Mouse (Mus musculus) B cell, adult 62 days (primary cell): ENCODE measurements around the gene Mus81. TPM values are rescaled to one million over a fixed set of nuclear protein-coding genes. Genes with fewer than 3 reads are reported as not detected.

Source experiments
- total RNA-seq: library from RNA; stranded (reverse); gene quantifications from 4 replicates; pipeline ENCODE4 v1.2.4, GENCODE M21; 2023

Gene Mus81
- total RNA-seq, result 29.5 to 38.4 TPM (median 36.3 TPM) in 4 replicates

DNA sequence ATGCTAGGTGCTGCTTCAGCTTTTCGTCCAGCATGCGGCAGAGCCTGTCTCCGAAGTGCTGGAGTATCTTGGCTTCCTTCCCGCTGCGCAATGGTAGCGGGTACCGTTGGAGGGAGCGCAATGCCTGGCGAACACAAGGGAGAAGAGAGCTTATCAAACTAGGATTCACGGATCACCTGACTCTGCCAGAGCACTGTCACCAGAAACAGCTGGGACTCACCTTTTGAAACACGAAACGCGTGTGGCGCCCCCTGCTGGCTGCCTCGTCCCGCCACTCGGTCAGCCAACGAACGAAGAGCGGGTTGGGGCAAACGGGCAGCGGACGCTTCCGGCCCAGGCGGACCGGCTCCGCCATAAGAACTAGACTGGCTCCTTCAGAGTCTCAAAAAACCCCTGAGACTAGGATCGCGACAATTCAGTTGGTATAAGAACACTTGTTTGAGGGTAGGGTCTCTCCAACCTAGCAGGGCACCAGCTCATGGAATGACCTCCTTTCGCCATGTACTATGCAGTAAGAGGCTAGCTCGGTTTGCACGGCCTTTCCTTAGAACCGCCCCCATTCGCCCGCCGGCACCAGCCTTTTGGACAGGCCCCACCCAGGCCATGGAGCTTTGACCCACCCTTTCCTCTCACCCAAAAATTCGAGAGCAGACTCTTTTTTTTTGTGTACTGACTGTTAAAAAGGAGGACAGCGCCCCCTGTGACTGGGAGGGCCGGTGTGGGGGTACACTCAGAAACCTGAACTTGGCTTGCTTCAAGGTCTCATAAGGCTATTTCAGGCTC is at the start of gene Mus81:
Gene Mus81 (minus strand): TSS at position 635 of the 783 bp plus-strand sequence.

DNA sequence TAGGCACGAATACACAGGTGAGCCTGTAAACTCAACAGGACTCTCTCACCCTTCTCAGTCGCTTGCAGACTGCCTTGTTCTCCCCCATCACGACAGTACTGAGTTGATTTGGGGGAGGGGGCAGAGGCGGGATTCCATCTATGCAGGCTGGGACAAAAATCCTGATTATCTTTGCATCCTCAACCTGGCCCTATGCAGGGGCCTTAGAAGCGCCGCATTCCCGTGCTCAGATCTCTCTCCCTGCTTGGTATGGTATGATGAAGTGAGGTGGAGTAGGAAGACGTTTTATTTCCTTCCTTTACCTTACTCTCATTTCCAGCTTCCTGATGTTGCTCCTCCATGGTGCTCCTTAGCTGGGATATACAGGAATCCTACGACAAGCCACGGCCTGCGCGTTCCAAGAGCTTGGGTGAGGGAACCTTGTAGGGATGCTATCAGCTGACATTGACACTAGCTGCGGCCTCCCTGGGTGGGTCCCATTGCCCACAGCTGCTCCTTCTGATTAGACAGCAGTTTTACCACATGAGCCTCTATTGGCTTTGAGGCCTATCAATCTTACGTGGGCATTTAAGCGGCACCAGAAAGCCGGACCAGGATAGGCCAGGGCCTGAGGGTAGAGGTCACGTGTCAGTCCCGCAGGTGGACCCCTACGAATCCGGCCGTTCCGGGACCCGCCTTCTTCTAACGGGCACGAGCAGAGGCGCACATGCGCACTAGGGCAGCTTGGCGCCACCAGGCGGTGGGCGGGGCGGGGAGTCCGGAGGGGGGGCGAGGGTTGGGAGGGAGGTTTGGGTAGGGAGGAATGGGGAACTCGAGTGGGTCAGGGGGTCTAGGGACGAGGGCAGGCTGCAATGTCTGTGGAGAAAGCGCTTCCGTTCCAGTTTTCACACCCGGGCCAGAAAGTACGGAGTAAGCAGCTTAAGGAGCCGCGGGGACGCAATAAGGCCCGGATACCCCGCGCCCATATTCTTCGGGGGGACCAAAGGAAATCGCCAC is 22.1 kb upstream of the Mus81 start, which contains the start of gene Snx32:
Gene Snx32 (minus strand): TSS at position 508 of the 996 bp plus-strand sequence.

DNA sequence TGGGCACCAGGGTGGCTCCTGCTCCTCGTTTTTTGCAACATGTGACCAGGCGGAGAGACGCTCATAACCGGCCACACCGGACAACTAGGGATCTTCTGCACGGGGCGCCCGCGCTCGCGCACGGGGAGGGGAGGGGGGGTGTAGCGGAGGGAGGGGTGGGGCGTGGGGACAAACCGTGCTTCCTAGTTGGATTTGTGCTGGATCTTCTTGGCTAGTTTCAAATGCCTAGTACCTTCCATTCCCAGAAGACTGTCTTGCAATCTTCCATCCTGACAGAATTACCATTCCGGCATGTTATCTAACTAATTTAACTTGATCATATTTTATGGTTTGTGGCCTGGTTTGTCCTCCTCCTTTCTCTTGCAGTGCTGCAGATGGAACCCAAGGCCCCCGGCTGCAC is 15.5 kb upstream of the Mus81 start, which contains the start of gene 1700020D05Rik:
Gene 1700020D05Rik (minus strand): TSS at position 101 of the 400 bp plus-strand sequence.

DNA sequence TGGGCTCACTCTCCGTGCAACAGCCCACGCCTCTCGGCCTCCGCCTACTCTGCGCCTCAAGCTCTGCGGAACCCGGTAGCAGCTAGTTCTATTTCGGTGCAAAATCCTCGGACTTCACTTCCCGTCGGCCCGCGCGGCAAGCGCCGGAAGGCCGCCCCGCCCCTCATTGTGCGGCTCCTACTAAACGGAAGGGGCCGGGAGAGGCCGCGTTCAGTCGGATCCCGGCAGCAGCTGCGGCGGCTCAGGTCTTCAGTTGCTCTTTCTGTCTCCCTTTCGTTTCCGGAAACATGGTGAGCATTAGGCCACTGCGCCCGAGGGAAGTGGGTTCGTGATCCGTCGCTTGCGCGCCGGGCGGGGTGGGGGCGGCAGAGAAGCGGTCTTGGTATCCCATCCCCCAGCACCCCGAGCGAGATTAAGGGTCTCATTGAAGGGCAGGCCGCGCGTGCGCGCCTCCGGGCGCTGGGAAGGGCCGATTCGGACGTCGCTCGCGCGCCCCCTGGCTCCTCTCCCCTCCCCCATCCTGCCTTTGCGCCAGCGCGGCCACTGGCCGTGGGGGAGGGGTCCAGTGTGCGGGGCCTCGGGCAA is 2.2 kb upstream of the Mus81 start, which contains the start of gene Cfl1:
Gene Cfl1 (plus strand): TSS at position 143 of the 585 bp plus-strand sequence.

DNA sequence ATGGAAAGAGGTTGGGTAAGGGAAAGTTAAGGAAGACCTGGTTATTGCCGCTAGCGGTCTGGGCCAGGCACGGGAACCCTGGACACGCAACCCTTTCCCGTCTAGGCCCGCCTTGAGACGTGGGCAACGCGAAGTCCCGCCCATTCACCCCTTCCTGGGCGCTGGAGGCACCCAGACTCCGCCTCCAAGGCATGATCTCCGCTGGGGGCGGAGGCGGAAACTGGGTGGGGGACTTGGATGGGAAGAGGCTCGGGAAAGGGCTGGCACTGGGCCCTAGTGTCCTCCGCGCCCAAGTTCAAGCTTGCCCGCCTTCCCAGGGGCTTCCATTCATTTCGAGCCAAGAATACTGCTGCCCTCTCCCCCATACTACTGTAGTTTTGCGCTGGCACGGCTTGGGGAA is 14.5 kb downstream of the Mus81 start, which contains the start of gene Efemp2:
Gene Efemp2 (plus strand): TSS at position 235 of the 400 bp plus-strand sequence.

DNA sequence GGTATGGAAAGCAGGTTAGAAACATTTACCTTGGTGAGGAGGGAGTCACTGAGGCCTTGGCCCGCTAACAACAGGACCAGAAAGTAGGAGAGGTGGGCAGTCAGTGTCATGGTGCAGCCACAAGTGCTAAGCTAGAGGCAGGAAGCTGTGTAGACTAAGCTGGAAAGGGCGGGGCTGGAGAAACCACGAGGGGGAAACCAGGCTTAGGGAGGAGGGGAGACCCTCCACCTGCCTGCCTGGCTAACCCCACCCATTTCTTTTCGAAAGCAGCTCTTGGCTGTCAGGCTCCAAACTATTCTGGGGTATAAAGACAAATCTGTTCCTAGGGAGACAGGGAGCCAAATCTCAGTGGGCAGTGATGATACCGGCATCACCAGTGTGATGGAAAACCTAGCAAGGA is 19.8 kb downstream of the Mus81 start, which contains the start of gene Ctsw:
Gene Ctsw (minus strand): TSS at position 134 of the 400 bp plus-strand sequence.

DNA sequence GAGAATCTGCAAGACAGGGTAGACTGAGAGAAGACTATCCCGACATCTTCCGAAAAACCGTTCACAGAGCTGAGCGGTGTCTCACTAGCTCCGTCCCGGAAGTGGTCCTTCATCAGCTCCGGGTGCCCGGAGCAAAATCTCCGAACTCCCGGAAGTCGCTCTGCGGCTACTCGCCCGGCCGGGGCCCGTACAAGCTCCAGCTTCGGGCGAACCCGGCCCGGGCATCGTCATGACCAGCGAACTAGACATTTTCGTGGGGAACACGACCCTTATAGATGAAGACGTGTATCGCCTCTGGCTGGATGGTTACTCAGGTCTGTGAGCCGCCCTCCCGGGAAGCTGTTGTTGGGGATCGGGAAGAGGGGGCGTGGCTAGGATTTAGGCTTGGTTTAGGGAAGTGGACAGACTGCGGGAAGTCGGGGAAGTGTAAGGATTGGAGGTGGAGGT is 27.7 kb downstream of the Mus81 start, which contains the start of gene Fibp:
Gene Fibp (plus strand): TSS at position 151 of the 447 bp plus-strand sequence.

DNA sequence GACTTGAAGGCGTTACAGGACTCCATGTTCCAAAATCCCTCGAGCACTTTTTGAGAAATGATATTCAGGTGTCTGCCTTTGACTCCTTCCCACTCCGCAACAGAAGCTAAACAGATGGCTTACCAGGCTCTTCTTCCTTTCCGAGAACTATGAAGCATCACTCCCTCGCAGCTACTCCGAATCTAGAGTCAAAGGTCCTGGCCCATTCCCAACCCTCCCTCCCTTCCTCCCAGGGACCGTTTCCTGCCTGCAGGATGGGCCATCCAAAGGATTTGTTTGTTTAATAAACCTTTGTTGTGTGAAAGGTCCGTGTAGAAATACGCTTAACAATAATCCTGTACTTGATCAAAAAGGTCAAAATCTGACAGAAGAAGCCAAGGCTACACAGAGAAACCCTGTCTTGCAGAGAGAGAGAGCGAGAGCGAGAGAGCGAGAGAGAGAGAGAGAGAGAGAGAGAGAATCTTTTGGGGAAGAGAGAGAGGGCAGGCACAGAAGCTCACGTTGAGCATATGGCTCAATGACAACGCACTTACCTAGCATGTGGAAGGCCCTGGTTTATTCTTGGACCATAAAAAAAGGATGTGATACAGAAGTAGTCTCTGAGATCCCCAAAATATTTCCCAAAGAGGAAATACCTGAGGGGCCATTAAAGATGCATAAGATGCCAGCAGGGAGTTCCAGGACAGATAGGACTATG is 30.3 kb downstream of the Mus81 start, which contains the start of gene Ccdc85b:
Gene Ccdc85b (minus strand): TSS at position 149 of the 697 bp plus-strand sequence.

DNA sequence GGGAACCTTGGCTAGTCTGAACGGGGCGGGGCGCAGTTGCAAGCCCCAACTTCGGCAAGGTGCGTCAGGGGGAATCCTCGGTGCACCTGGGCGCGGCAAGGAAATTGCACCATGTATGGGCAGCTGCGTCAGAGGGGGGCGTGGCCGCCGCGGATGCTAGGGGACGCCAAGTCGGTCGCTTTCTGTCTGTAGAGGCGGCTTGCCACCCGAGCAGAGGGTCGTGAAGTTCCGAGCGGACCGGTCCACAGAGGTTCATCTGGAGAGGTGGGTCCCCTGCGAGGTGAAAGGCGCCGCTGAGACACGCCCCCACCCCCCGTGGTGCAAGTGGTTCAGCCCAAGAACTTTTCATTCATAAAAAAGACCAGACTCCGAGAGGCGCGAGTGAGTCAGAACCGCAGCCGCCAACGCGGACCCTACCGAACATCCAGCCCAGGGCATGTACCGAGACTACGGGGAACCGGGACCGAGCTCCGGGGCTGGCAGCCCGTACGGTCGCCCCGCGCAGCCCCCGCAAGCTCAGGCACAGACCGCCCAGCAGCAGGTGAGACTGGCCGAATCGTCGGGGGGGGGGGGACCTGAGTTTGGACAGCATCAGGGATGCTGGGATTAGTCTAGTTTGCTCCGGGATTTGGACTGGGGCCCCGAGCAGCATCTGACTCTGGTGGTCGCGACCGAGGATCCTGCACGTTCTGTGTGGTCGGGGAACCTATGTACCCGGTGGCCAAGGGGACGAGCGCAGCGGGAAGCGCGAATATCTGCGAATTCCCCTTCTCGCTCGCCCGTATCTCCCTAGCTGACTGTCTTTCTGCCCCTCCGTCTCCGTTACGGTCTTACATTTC is 40.5 kb downstream of the Mus81 start, which contains the start of gene Fosl1:
Gene Fosl1 (plus strand): TSS at position 33 of the 839 bp plus-strand sequence.

Other genes starting within 250 kb of the Mus81 start
- gene Pacs1, start 215.3 kb downstream of the Mus81 start, total RNA-seq, result 72.0 to 82.2 TPM (median 75.3 TPM) in 4 replicates
- 307 to 329 TPM (median 311 TPM) in 4 replicates for gene Sf3b2, start 192.9 kb downstream of the Mus81 start, total RNA-seq
- gene Gal3st3, start 190.1 kb downstream of the Mus81 start, total RNA-seq, result not detected in 4 replicates
- not detected in 4 replicates for gene Catsper1, start 152.7 kb downstream of the Mus81 start, total RNA-seq
- gene Cst6, start 138.8 kb downstream of the Mus81 start, total RNA-seq, result 1.1 TPM in 1 of 4 replicates, not detected in the others
- gene Eif1ad, start 121.7 kb downstream of the Mus81 start, total RNA-seq, result 34.9 to 38.5 TPM (median 36.1 TPM) in 4 replicates
- 88.3 to 99.9 TPM (median 93.3 TPM) in 4 replicates for gene Banf1, start 121.2 kb downstream of the Mus81 start, total RNA-seq
- gene Sart1, start 99.7 kb downstream of the Mus81 start, total RNA-seq, result 164 to 192 TPM (median 190 TPM) in 4 replicates
- not detected in 4 replicates for gene Tsga10ip, start 85.9 kb downstream of the Mus81 start, total RNA-seq
- 152 to 183 TPM (median 166 TPM) in 4 replicates for gene Drap1, start 63.4 kb downstream of the Mus81 start, total RNA-seq
- 48.5 to 56.8 TPM (median 51.1 TPM) in 4 replicates for gene AI837181, start 63.3 kb downstream of the Mus81 start, total RNA-seq
- 0.41 to 2.4 TPM (median 1.2 TPM) in 4 replicates for gene Fosl1, start 40.9 kb downstream of the Mus81 start, total RNA-seq
- 2.5 to 3.4 TPM (median 2.8 TPM) in 4 replicates for gene Ccdc85b, start 30.5 kb downstream of the Mus81 start, total RNA-seq
- gene Fibp, start 27.8 kb downstream of the Mus81 start, total RNA-seq, result 71.4 to 110 TPM (median 105 TPM) in 4 replicates
- 0.92 to 2.5 TPM (median 1.4 TPM) in 4 replicates for gene Ctsw, start 19.9 kb downstream of the Mus81 start, total RNA-seq
- gene Efemp2, start 14.4 kb downstream of the Mus81 start, total RNA-seq, result not detected in 4 replicates
- gene Cfl1, start 2.1 kb upstream of the Mus81 start, total RNA-seq, result 1,244 to 1,311 TPM (median 1,302 TPM) in 4 replicates
- 1.6 to 3.8 TPM (median 2.1 TPM) in 4 replicates for gene 1700020D05Rik, start 15.4 kb upstream of the Mus81 start, total RNA-seq
- gene Snx32, start 22.1 kb upstream of the Mus81 start, total RNA-seq, result 9.1 to 11.3 TPM (median 9.6 TPM) in 4 replicates
- not detected in 4 replicates for gene Ovol1, start 72.2 kb upstream of the Mus81 start, total RNA-seq
- 15.4 to 17.9 TPM (median 15.7 TPM) in 4 replicates for gene Ap5b1, start 79.6 kb upstream of the Mus81 start, total RNA-seq
- gene Rnaseh2c, start 113.5 kb upstream of the Mus81 start, total RNA-seq, result 75.8 to 104 TPM (median 94.4 TPM) in 4 replicates
- gene Kat5, start 121.8 kb upstream of the Mus81 start, total RNA-seq, result 102 to 119 TPM (median 114 TPM) in 4 replicates
- 140 to 161 TPM (median 148 TPM) in 4 replicates for gene Rela, start 149.1 kb upstream of the Mus81 start, total RNA-seq
- gene Sipa1, start 175.3 kb upstream of the Mus81 start, total RNA-seq, result 565 to 597 TPM (median 588 TPM) in 4 replicates
- gene Map3k11, start 200.3 kb upstream of the Mus81 start, total RNA-seq, result 55.2 to 63.2 TPM (median 57.8 TPM) in 4 replicates
- gene Pcnx3, start 200.5 kb upstream of the Mus81 start, total RNA-seq, result 193 to 226 TPM (median 206 TPM) in 4 replicates
- gene Kcnk7, start 216.0 kb upstream of the Mus81 start, total RNA-seq, result not detected in 4 replicates
- 50.4 to 54.6 TPM (median 51.6 TPM) in 4 replicates for gene Ehbp1l1, start 237.9 kb upstream of the Mus81 start, total RNA-seq
- 18.2 to 22.6 TPM (median 21.3 TPM) in 4 replicates for gene Fam89b, start 241.3 kb upstream of the Mus81 start, total RNA-seq